In the genomic region with DNA sequence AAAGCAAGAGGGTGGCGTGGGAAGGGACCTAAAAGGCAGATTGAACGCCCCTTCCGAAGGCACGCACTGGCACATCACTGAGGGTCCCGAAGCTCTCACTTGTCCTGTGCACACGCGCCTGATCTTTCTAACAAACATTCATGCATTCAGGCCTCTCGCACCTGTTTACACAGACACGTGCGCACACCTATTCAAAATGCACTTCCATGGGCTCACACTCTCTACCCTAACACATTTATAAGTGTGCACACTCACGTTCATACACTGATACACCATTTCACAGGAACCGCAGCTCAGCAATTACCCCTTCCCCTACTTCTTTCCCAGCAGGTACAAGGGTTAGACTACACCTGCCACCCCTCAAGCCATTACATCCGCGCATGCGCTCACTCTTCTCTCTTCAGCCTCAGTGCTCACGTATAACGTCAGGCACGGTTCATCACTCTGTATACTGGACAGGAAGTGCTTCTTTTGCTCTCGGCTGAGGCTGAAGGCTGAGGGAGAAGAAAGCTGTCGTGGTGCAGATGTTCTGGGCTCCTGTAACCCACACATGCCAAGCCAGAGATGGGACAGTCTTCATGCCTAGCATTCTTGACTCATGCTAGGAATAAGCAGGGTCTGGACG, we compare ENCODE assay signal across 8 mouse cellular contexts. TPM values are rescaled to one million over a fixed set of nuclear protein-coding genes. Genes with fewer than 3 reads are reported as not detected.
DNase-seq lines count a peak whose midpoint lies in the region; ATAC-seq and TF ChIP-seq lines count a peak whose summit lies in the region.

No protein-coding gene starts in this region.

- H3K27me3 ChIP-seq in heart, embryonic 15.5 days = no peaks in the 10 kb centered on the region
- peaks cover 27% of the 10 kb centered on the region for H3K27me3 ChIP-seq in midbrain, embryonic 16.5 days (ENCODE audit: control insufficient read depth, insufficient read depth, low read depth, low read length)

- peak overlapping the region; percentile 69 for H3K4me3 ChIP-seq in left cerebral cortex, adult 2 months
- H3K4me3 ChIP-seq in bone marrow macrophage, adult 2 months (ENCODE audit: insufficient read depth, low read length) = peak overlapping the region; percentile 72
- H3K4me3 ChIP-seq in heart, embryonic 15.5 days = peak overlapping the region; percentile 81
- H3K4me3 ChIP-seq in midbrain, embryonic 16.5 days (ENCODE audit: low read depth, low read length) = peak overlapping the region; percentile 65

- H3K4me2 ChIP-seq in heart, embryonic 15.5 days = peak overlapping the region; percentile 88
- H3K4me2 ChIP-seq in midbrain, embryonic 16.5 days (ENCODE audit: low read length) = peak overlapping the region; percentile 94

- 11% methylated on average over 21 of the region's 21 CpGs for WGBS in heart, embryonic 15.5 days
- WGBS in midbrain, embryonic 16.5 days = 8% methylated on average over 21 of the region's 21 CpGs

- peaks cover 50% of the 10 kb centered on the region for H3K4me1 ChIP-seq in bone marrow macrophage, adult 2 months (ENCODE audit: control insufficient read depth, insufficient read depth, low read length)
- H3K4me1 ChIP-seq in heart, embryonic 15.5 days (replicated peaks) = peaks cover 74% of the 10 kb centered on the region
- peaks cover 22% of the 10 kb centered on the region for H3K4me1 ChIP-seq in midbrain, embryonic 16.5 days (ENCODE audit: control insufficient read depth, insufficient read depth, low read length)

- no peaks in the 10 kb centered on the region for H3K36me3 ChIP-seq in heart, embryonic 15.5 days
- H3K36me3 ChIP-seq in midbrain, embryonic 16.5 days (ENCODE audit: control insufficient read depth, insufficient read depth, low read length) = no peaks in the 10 kb centered on the region

- no peak for TF ChIP-seq CTCF in left cerebral cortex, adult 2 months (IDR thresholded peaks at IDR 0.05)
- no peak for TF ChIP-seq CTCF in bone marrow macrophage, adult 2 months (IDR thresholded peaks at IDR 0.05; ENCODE audit: low read depth, low read length)

- no peak for DNase-seq in left cerebral cortex, adult 2 months (ENCODE audit: extremely low spot score in 1 of 2, low spot score in 2 of 2)
- no peak for DNase-seq in left cerebral cortex, postnatal 14 days (ENCODE audit: low spot score in 2 of 2)
- DNase-seq in kidney, postnatal 36 days = peak; percentile 63 to 79
- no peak for DNase-seq in frontal cortex, adult 2 months (ENCODE audit: extremely low spot score in 1 of 2, low spot score in 1 of 2)
- no peak for DNase-seq in ovary, adult 18-20 months (ENCODE audit: low spot score)

- no peaks in the 10 kb centered on the region for H3K9me3 ChIP-seq in heart, embryonic 15.5 days (replicated peaks)
- H3K9me3 ChIP-seq in midbrain, embryonic 16.5 days (replicated peaks; ENCODE audit: control insufficient read depth, low read length, poor library complexity, severe bottlenecking) = no peaks in the 10 kb centered on the region

- no peak for TF ChIP-seq POLR2A in bone marrow macrophage, adult 2 months (IDR thresholded peaks at IDR 0.05; ENCODE audit: borderline replicate concordance, low read depth, low read length)

- no peak overlapping the region for H3K27ac ChIP-seq in left cerebral cortex, adult 2 months
- H3K27ac ChIP-seq in bone marrow macrophage, adult 2 months (ENCODE audit: insufficient read depth, low read depth, low read length) = no peak overlapping the region
- peak overlapping the region; percentile 92 for H3K27ac ChIP-seq in heart, embryonic 15.5 days
- H3K27ac ChIP-seq in midbrain, embryonic 16.5 days (ENCODE audit: low read length) = no peak overlapping the region

- H3K9ac ChIP-seq in heart, embryonic 15.5 days = peak overlapping the region; percentile 88
- peak overlapping the region; percentile 69 for H3K9ac ChIP-seq in midbrain, embryonic 16.5 days (ENCODE audit: low read depth, low read length)

- intact Hi-C loops in left cerebral cortex, adult 2 months (cut with DNase I) = no loop called here
- intact Hi-C loops in left cerebral cortex, postnatal 14 days (cut with DNase I) = loop anchor here (10.0 kb wide), 1 partner anchor 548 kb away; the partner anchor contains the start of gene Bod1

- no peak for ATAC-seq in heart, embryonic 15.5 days (replicated peaks; ENCODE audit: insufficient number of reproducible peaks, insufficient read depth, low FRiP score, low read depth)
- no peak for ATAC-seq in midbrain, embryonic 16.5 days

RNA-seq across cellular contexts. Expression of gene Rhbdf1, which starts 0.6 kb away (rescaled TPM):
- total RNA-seq in left cerebral cortex, adult 2 months (2021) = 10 to 100 TPM; 13.9 to 14.4 TPM
- total RNA-seq in left cerebral cortex, postnatal 14 days (2021) = 10 to 100 TPM; 16.5 to 18.0 TPM
- polyA plus RNA-seq in bone marrow macrophage, adult 2 months (2012; ENCODE audit: insufficient read depth, insufficient read length, missing spikeins) = 3.4 and 4.7 TPM in 2 replicates
- polyA plus RNA-seq in heart, embryonic 15.5 days (2015; fragmentation: Nextera tagmentation; extraction: Ambion mirVana) = 35.6 and 42.8 TPM in 2 replicates
- 18.5 and 24.0 TPM in 2 replicates for polyA plus RNA-seq in midbrain, embryonic 16.5 days (2015; fragmentation: Nextera tagmentation; extraction: Ambion mirVana)
- 23.6 and 26.7 TPM in 2 replicates for polyA plus RNA-seq in frontal cortex, adult 2 months (2012; rRNA removed)

RNA-seq across cellular contexts. Expression of gene Mpg, which starts 3.6 kb away (rescaled TPM):
- 10 to 100 TPM; 17.5 to 19.1 TPM for total RNA-seq in left cerebral cortex, adult 2 months (2021)
- total RNA-seq in left cerebral cortex, postnatal 14 days (2021) = 10 to 100 TPM; 18.7 to 20.5 TPM
- polyA plus RNA-seq in bone marrow macrophage, adult 2 months (2012; ENCODE audit: insufficient read depth, insufficient read length, missing spikeins) = 13.8 and 15.3 TPM in 2 replicates
- polyA plus RNA-seq in heart, embryonic 15.5 days (2015; fragmentation: Nextera tagmentation; extraction: Ambion mirVana) = 14.3 and 22.4 TPM in 2 replicates
- polyA plus RNA-seq in midbrain, embryonic 16.5 days (2015; fragmentation: Nextera tagmentation; extraction: Ambion mirVana) = 36.1 and 41.7 TPM in 2 replicates
- polyA plus RNA-seq in frontal cortex, adult 2 months (2012; rRNA removed) = 13.8 and 17.0 TPM in 2 replicates

RNA-seq across cellular contexts. Expression of gene Snrnp25, which starts 17.5 kb away (rescaled TPM):
- total RNA-seq in left cerebral cortex, adult 2 months (2021) = 10 to 100 TPM; 19.2 to 24.6 TPM
- total RNA-seq in left cerebral cortex, postnatal 14 days (2021) = 10 to 100 TPM; 24.9 to 26.2 TPM
- 29.6 and 40.2 TPM in 2 replicates for polyA plus RNA-seq in bone marrow macrophage, adult 2 months (2012; ENCODE audit: insufficient read depth, insufficient read length, missing spikeins)
- polyA plus RNA-seq in heart, embryonic 15.5 days (2015; fragmentation: Nextera tagmentation; extraction: Ambion mirVana) = 34.5 and 45.1 TPM in 2 replicates
- 37.2 and 41.2 TPM in 2 replicates for polyA plus RNA-seq in midbrain, embryonic 16.5 days (2015; fragmentation: Nextera tagmentation; extraction: Ambion mirVana)
- polyA plus RNA-seq in frontal cortex, adult 2 months (2012; rRNA removed) = 47.4 and 54.0 TPM in 2 replicates

RNA-seq across cellular contexts. Expression of gene Il9r, which starts 22.6 kb away (rescaled TPM):
- total RNA-seq in left cerebral cortex, adult 2 months (2021) = not detected
- not detected for total RNA-seq in left cerebral cortex, postnatal 14 days (2021)
- not detected in 2 replicates for polyA plus RNA-seq in bone marrow macrophage, adult 2 months (2012; ENCODE audit: insufficient read depth, insufficient read length, missing spikeins)
- 0.09 and 0.77 TPM in 2 replicates for polyA plus RNA-seq in heart, embryonic 15.5 days (2015; fragmentation: Nextera tagmentation; extraction: Ambion mirVana)
- polyA plus RNA-seq in midbrain, embryonic 16.5 days (2015; fragmentation: Nextera tagmentation; extraction: Ambion mirVana) = not detected in 2 replicates
- not detected in 2 replicates for polyA plus RNA-seq in frontal cortex, adult 2 months (2012; rRNA removed)

RNA-seq across cellular contexts. Expression of gene Nprl3, which starts 44.8 kb away (rescaled TPM):
- 10 to 100 TPM; 45.2 to 52.2 TPM for total RNA-seq in left cerebral cortex, adult 2 months (2021)
- total RNA-seq in left cerebral cortex, postnatal 14 days (2021) = 10 to 100 TPM; 47.0 to 57.0 TPM
- 14.2 and 18.5 TPM in 2 replicates for polyA plus RNA-seq in bone marrow macrophage, adult 2 months (2012; ENCODE audit: insufficient read depth, insufficient read length, missing spikeins)
- 29.8 and 33.6 TPM in 2 replicates for polyA plus RNA-seq in heart, embryonic 15.5 days (2015; fragmentation: Nextera tagmentation; extraction: Ambion mirVana)
- 45.3 and 52.4 TPM in 2 replicates for polyA plus RNA-seq in midbrain, embryonic 16.5 days (2015; fragmentation: Nextera tagmentation; extraction: Ambion mirVana)
- polyA plus RNA-seq in frontal cortex, adult 2 months (2012; rRNA removed) = 75.7 and 85.2 TPM in 2 replicates

Comparison
In these comparisons a context has a peak if more than half of its experiments do, and no peak if none do; other contexts are left out.
1. DNase-seq: peak in kidney, postnatal 36 days (2 of 2); none in left cerebral cortex, adult 2 months (0 of 2), left cerebral cortex, postnatal 14 days (0 of 2), frontal cortex, adult 2 months (0 of 2) and ovary, adult 18-20 months (single experiment).
2. Peak in every context shown above with its lines, with median percentiles within 50 percentile points of each other: H3K4me3 ChIP-seq.